Mouse (Mus musculus) liver, embryonic 18 days (tissue): ENCODE data around the gene Esp15. TPM values are rescaled to one million over a fixed set of nuclear protein-coding genes. Genes with fewer than 3 reads are reported as not detected.

Source experiments
- polyA plus RNA-seq: library from polyadenylated mRNA; depleted of rRNA; stranded (reverse); fragments of >200 nt; gene quantifications from 2 replicates; pipeline ENCODE4 v1.2.3, GENCODE M21; 2012; rRNA removed

The Esp15 gene
- polyA plus RNA-seq = not detected in 2 replicates

GRCm38 (mm10) chr17:39640654-39641053, at the start of gene Esp15:
Esp15 (plus strand) TSS chr17:39640954.

Other genes starting within 250 kb of the Esp15 start
- not detected in 2 replicates for gene Esp18, start 234.6 kb upstream of the Esp15 start, polyA plus RNA-seq
- not detected in 2 replicates for gene Esp16, start 104.8 kb upstream of the Esp15 start, polyA plus RNA-seq